Mouse (Mus musculus): ENCODE measurements at regions not wholly inside any gene's neighbourhood (a gene's known extent, or its start where the extent isn't known, plus 50 kb on each side); places are given as distances from the start of the nearest gene placed in this dataset.
A peak's percentile ranks its signal among the peaks of the same experiment; 100 is the strongest.

DNA sequence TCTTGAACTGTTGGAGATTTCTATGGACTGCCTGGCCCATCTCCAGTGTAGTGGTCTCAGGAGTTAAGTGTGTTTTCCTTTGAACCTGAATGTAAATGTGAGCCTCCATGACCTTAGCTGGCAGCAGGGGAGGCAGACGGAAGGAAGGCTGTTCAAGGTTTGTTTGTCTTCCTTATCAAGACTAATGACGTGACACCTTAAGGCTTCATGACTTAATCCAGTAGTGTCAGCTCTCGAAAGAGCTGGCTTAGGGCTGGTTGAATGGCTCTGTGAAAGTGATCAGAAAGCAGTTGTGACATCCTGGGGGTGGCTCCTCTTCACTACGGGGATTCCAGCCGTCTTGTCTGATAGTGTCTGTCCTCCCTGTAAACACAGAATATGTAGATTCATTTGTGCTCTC lies 166.0 kb upstream of the Ubr2 start:
- H3K4me2 ChIP-seq (ENCODE audit: low read depth, low read length): no peak overlapping the region
- H3K9ac ChIP-seq (replicated peaks; ENCODE audit: low read depth, low read length): no peak overlapping the region
- H3K4me3 ChIP-seq (ENCODE audit: low read depth, low read length): no peak overlapping the region
- no peak for TF ChIP-seq CTCF (IDR thresholded peaks at IDR 0.05; ENCODE audit: low read depth)
- no peak for TF ChIP-seq EP300 (IDR thresholded peaks at IDR 0.05; ENCODE audit: low read depth)
- H3K27ac ChIP-seq (ENCODE audit: low read depth): no peak overlapping the region
- H3K27me3 ChIP-seq (ENCODE audit: control insufficient read depth, insufficient read depth, low read length): no peaks in the 10 kb centered on the region
- ATAC-seq (ENCODE audit: insufficient read depth, low read depth): no peak
- no peaks in the 10 kb centered on the region for H3K36me3 ChIP-seq (replicated peaks; ENCODE audit: control insufficient read depth, insufficient read depth, low read length)
- 43% methylated on average over 5 of the region's 5 CpGs for WGBS
- no peaks in the 10 kb centered on the region for H3K9me3 ChIP-seq (replicated peaks; ENCODE audit: control insufficient read depth, low read length)
- no peak for DNase-seq (ENCODE audit: low spot score)
- H3K4me1 ChIP-seq (ENCODE audit: control insufficient read depth, insufficient read depth): peaks cover 14% of the 10 kb centered on the region; the same call in 1 of the 2 replicates

DNA sequence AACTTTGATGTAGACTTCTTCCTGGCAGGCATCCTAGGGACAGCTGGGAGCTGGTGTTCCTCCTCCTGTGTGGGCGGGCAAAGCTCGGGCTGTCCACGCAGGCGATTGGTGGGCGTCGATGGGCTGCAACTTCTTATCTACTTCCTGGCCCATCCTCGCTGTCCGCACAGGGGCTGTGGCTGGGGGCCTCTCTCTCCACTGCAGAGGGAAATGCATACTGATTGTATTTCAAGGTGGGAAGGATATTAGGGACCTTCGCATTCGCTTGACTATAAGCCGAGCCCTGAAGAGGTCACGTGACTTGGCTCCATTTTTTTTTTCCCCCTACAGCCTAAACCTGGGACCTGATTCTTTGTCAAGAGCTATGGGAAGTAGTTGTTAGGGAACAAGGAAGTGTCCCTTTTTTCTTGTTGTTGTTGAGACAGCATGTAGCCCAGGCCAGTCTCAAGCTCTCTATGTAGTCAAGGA lies 164.4 kb upstream of the Ubr2 start:
- H3K27me3 ChIP-seq (ENCODE audit: control insufficient read depth, insufficient read depth, low read length): no peaks in the 10 kb centered on the region
- H3K9ac ChIP-seq (replicated peaks; ENCODE audit: low read depth, low read length): no peak overlapping the region; the same call in 1 of the 2 replicates
- DNase-seq (ENCODE audit: low spot score): peak; percentile 91
- peak overlapping the region; percentile 77 for H3K27ac ChIP-seq (ENCODE audit: low read depth)
- H3K9me3 ChIP-seq (replicated peaks; ENCODE audit: control insufficient read depth, low read length): no peaks in the 10 kb centered on the region
- 5% methylated on average over 12 of the region's 12 CpGs for WGBS
- H3K36me3 ChIP-seq (replicated peaks; ENCODE audit: control insufficient read depth, insufficient read depth, low read length): no peaks in the 10 kb centered on the region
- TF ChIP-seq CTCF (IDR thresholded peaks at IDR 0.05; ENCODE audit: low read depth) (no peak), EP300 (IDR thresholded peaks at IDR 0.05; ENCODE audit: low read depth) (no peak)
- ATAC-seq (ENCODE audit: insufficient read depth, low read depth): peak; percentile 94
- H3K4me3 ChIP-seq (ENCODE audit: low read depth, low read length): peak overlapping the region; percentile 48
- peak overlapping the region; percentile 35 for H3K4me2 ChIP-seq (ENCODE audit: low read depth, low read length)
- peaks cover 13% of the 10 kb centered on the region; the same call in 1 of the 2 replicates for H3K4me1 ChIP-seq (ENCODE audit: control insufficient read depth, insufficient read depth)

DNA sequence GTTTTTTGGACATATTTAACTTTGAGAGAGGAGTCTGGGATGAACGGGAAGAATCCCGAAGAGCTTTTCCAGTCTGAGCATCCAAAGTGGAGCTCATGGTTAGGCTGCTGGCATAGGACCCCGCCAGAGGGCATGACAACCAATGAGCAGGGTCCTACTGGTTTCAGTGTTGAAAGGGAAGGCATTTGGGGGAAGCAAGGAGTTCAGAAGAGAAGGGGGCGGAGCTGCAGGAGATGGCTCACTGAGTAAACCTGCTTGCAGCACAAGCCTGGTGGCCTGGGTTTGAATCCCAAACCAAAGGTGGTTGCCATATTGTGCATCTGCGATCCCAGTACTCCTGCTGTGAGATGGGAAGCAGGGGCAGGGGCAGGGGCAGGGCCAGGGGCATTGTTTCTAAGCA lies 161.4 kb upstream of the Ubr2 start:
- Histone ChIP-seq H3K9me3 (replicated peaks; ENCODE audit: control insufficient read depth, low read length) (no peaks in the 10 kb centered on the region), H3K4me1 (ENCODE audit: control insufficient read depth, insufficient read depth) (peaks cover 24% of the 10 kb centered on the region)
- 87% methylated on average over 5 of the region's 5 CpGs for WGBS

DNA sequence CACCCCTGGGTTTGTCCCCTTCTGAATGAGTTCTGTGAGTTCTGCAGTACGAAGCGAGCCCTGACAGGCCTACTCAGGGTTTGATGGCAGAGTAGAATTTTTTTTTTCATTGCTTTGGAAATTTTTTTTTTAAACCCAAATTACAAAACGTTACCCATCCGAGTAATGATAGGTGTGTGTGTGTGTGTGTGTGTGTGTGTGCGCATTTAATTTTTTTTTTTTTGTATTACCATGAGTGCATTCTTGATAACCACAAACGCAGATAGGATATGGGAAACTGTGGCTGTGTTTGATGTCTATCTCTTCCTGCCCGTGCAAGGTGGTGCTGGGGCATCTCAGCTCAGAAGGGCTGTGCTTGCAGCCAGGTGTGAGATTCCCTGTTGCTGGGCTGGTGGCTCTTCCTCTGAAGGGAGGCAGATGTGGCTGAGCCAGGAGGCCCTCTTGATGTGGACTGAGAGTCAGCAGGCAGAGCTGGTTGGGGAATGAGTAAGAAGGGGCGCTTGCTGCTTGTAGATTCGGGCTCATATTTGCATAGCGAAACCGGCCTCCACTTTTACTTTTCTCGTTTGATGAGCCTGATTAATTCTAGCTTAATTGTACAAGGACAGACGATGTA lies 160.7 kb upstream of the Ubr2 start:
- Histone ChIP-seq H3K36me3 (replicated peaks; ENCODE audit: control insufficient read depth, insufficient read depth, low read length) (no peaks in the 10 kb centered on the region; the same call in 1 of the 2 replicates), H3K4me3 (ENCODE audit: low read depth, low read length) (no peak overlapping the region), H3K27me3 (ENCODE audit: control insufficient read depth, insufficient read depth, low read length) (no peaks in the 10 kb centered on the region), H3K9me3 (replicated peaks; ENCODE audit: control insufficient read depth, low read length) (no peaks in the 10 kb centered on the region), H3K9ac (replicated peaks; ENCODE audit: low read depth, low read length) (no peak overlapping the region), H3K4me1 (ENCODE audit: control insufficient read depth, insufficient read depth) (peaks cover 24% of the 10 kb centered on the region), H3K4me2 (ENCODE audit: low read depth, low read length) (no peak overlapping the region), H3K27ac (ENCODE audit: low read depth) (no peak overlapping the region)
- 86% methylated on average over 13 of the region's 13 CpGs for WGBS
- DNase-seq (ENCODE audit: low spot score): no peak
- no peak for TF ChIP-seq EP300 (IDR thresholded peaks at IDR 0.05; ENCODE audit: low read depth)
- no peak for ATAC-seq (ENCODE audit: insufficient read depth, low read depth)

More for the DNA sequence above, 161.4 kb upstream of the Ubr2 start:
- DNase-seq (ENCODE audit: low spot score): no peak
- Histone ChIP-seq H3K4me3 (ENCODE audit: low read depth, low read length) (no peak overlapping the region), H3K27me3 (ENCODE audit: control insufficient read depth, insufficient read depth, low read length) (no peaks in the 10 kb centered on the region), H3K9ac (replicated peaks; ENCODE audit: low read depth, low read length) (no peak overlapping the region), H3K27ac (ENCODE audit: low read depth) (no peak overlapping the region), H3K4me2 (ENCODE audit: low read depth, low read length) (no peak overlapping the region), H3K36me3 (replicated peaks; ENCODE audit: control insufficient read depth, insufficient read depth, low read length) (no peaks in the 10 kb centered on the region; the same call in 1 of the 2 replicates)
- TF ChIP-seq CTCF (IDR thresholded peaks at IDR 0.05; ENCODE audit: low read depth) (no peak), EP300 (IDR thresholded peaks at IDR 0.05; ENCODE audit: low read depth) (no peak)
- ATAC-seq (ENCODE audit: insufficient read depth, low read depth): no peak

DNA sequence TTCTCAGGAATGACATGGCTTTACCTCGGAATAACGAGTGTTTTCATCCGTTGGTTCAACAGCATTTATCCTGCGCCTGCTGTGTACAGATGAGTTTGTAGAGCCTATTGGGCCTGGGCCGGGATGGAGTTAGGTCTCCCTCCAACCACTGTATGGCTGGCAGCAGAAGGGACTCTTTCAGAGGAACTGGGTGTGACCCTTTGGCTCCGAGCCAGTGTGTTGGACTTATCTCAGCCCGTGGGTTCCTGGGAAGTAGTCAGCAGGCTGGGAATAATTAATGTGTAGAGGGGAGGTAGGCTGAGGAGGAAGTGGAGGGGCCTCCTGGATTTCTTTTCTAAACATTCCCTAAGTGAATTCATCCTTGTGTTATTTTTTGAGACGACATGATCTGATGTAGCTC lies 157.7 kb upstream of the Ubr2 start:
- H3K27me3 ChIP-seq (ENCODE audit: control insufficient read depth, insufficient read depth, low read length): no peaks in the 10 kb centered on the region
- H3K4me1 ChIP-seq (ENCODE audit: control insufficient read depth, insufficient read depth): peaks cover 20% of the 10 kb centered on the region
- no peak overlapping the region for H3K4me2 ChIP-seq (ENCODE audit: low read depth, low read length)
- ATAC-seq (ENCODE audit: insufficient read depth, low read depth) (peak; percentile 76), DNase-seq (ENCODE audit: low spot score) (peak; percentile 78)
- H3K9ac ChIP-seq (replicated peaks; ENCODE audit: low read depth, low read length): no peak overlapping the region
- no peak for TF ChIP-seq EP300 (IDR thresholded peaks at IDR 0.05; ENCODE audit: low read depth)
- no peaks in the 10 kb centered on the region for H3K9me3 ChIP-seq (replicated peaks; ENCODE audit: control insufficient read depth, low read length)
- H3K27ac ChIP-seq (ENCODE audit: low read depth): no peak overlapping the region
- no peaks in the 10 kb centered on the region; the same call in 1 of the 2 replicates for H3K36me3 ChIP-seq (replicated peaks; ENCODE audit: control insufficient read depth, insufficient read depth, low read length)
- WGBS: 30% methylated on average over 8 of the region's 8 CpGs
- H3K4me3 ChIP-seq (ENCODE audit: low read depth, low read length): no peak overlapping the region
